Mouse (Mus musculus): ENCODE results near the gene Gm44503. TPM values are rescaled to one million over a fixed set of nuclear protein-coding genes. Genes with fewer than 3 reads are reported as not detected.

Gm44503 gene
- polyA plus RNA-seq, 1 experiment: not detected

DNA sequence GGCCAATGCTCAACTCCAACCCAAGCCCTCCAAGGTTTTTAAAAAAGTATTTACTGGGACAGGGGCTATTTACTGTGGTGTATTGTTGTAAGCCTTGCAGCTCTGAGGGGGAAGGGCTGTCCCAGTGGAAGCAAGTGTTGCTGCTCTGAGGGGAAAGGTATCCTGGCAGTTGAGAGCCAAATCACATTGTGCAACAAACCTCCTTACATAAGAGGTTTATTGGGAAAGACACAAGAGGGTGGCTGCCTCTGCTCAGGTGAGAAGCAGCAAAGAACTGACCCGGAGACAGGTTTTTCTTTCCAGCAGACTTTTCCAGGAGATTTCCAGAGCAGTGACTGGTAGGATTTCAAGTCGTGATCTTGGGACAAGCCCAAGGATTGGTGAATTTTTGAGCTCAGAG, 22.4 kb upstream of the Gm44503 start:
- no peak overlapping the region for H3K27ac ChIP-seq (ENCODE audit: insufficient read depth, low read depth, low read length)
- no peak overlapping the region for H3K4me3 ChIP-seq (ENCODE audit: insufficient read depth, low read length)
- no peaks in the 10 kb centered on the region for H3K4me1 ChIP-seq (ENCODE audit: control insufficient read depth, insufficient read depth, low read length)
- TF ChIP-seq POLR2A (IDR thresholded peaks at IDR 0.05; ENCODE audit: borderline replicate concordance, low read depth, low read length): no peak
- no peak for TF ChIP-seq CTCF (IDR thresholded peaks at IDR 0.05; ENCODE audit: low read depth, low read length)

- no peaks in the 10 kb centered on the region for H3K4me1 ChIP-seq (ENCODE audit: control insufficient read depth, insufficient read depth, low read length)
- TF ChIP-seq POLR2A (IDR thresholded peaks at IDR 0.05; ENCODE audit: borderline replicate concordance, low read depth, low read length): no peak
- TF ChIP-seq CTCF (IDR thresholded peaks at IDR 0.05; ENCODE audit: low read depth, low read length): no peak
- no peak overlapping the region for H3K27ac ChIP-seq (ENCODE audit: insufficient read depth, low read depth, low read length)
- H3K4me3 ChIP-seq (ENCODE audit: insufficient read depth, low read length): no peak overlapping the region
Observed at GRCm38 (mm10) chr9:72943424-72943823, 15.2 kb upstream of the Gm44503 start.

DNA sequence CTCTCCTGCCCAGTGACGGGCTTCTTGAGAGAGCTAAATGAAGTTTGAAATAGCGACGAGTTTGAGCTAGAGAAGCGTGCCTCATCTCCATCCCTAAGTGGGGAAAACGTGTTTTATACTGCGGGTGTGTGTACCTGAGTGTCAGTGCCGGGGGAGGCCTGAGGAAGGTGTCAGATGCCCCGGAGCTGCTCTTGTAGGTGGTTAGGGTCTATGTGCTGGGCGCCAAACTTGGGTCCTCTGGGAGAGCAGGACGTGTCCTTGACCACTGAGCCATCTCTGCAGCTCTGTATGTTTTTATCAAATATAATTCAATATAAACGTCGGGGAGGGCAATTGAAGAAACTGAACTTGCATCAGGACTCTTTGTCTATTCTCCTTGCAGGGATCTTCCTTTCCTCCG, 14.4 kb upstream of the Gm44503 start:
- Histone ChIP-seq H3K4me1 (ENCODE audit: control insufficient read depth, insufficient read depth, low read length) (no peaks in the 10 kb centered on the region), H3K27ac (ENCODE audit: insufficient read depth, low read depth, low read length) (no peak overlapping the region), H3K4me3 (ENCODE audit: insufficient read depth, low read length) (no peak overlapping the region)
- no peak for TF ChIP-seq POLR2A (IDR thresholded peaks at IDR 0.05; ENCODE audit: borderline replicate concordance, low read depth, low read length)
- no peak for TF ChIP-seq CTCF (IDR thresholded peaks at IDR 0.05; ENCODE audit: low read depth, low read length)

- H3K4me1 ChIP-seq (ENCODE audit: control insufficient read depth, insufficient read depth, low read length): no peaks in the 10 kb centered on the region
- no peak overlapping the region for H3K4me3 ChIP-seq (ENCODE audit: insufficient read depth, low read length)
- H3K27ac ChIP-seq (ENCODE audit: insufficient read depth, low read depth, low read length): no peak overlapping the region
- TF ChIP-seq CTCF (IDR thresholded peaks at IDR 0.05; ENCODE audit: low read depth, low read length): no peak
- TF ChIP-seq POLR2A (IDR thresholded peaks at IDR 0.05; ENCODE audit: borderline replicate concordance, low read depth, low read length): no peak
Observed at GRCm38 (mm10) chr9:72947010-72947409, 11.6 kb upstream of the Gm44503 start.

- TF ChIP-seq CTCF (IDR thresholded peaks at IDR 0.05; ENCODE audit: low read depth, low read length): no peak
- no peak for TF ChIP-seq POLR2A (IDR thresholded peaks at IDR 0.05; ENCODE audit: borderline replicate concordance, low read depth, low read length)
- H3K27ac ChIP-seq (ENCODE audit: insufficient read depth, low read depth, low read length): no peak overlapping the region
Observed at GRCm38 (mm10) chr9:72949572-72949971, 9.1 kb upstream of the Gm44503 start.

DNA sequence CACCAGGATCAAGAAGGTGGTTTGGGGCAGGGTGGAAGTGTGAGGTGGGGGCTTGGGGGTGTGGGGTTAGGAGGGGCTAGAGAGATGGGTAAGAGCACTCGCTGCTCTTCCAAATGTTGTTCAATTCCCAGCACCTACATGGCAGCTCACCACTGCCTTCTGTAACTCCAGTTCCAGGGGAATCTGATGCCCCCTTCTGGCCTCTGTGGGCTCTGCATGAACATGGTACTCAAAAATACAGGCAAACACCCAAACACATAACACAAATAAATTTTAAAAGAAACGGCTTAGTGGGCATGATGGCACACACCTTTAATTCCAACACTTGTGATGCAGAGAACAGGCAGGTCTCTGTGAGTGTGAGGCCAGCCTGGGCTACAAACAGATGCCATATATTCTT, 3.9 kb upstream of the Gm44503 start:
- H3K4me1 ChIP-seq (ENCODE audit: control insufficient read depth, insufficient read depth, low read length): peaks cover 4% of the 10 kb centered on the region
- no peak overlapping the region for H3K27ac ChIP-seq (ENCODE audit: insufficient read depth, low read depth, low read length)
- TF ChIP-seq CTCF (IDR thresholded peaks at IDR 0.05; ENCODE audit: low read depth, low read length) (no peak; the same call in 1 of the 2 replicates), POLR2A (IDR thresholded peaks at IDR 0.05; ENCODE audit: borderline replicate concordance, low read depth, low read length) (no peak)
- H3K4me3 ChIP-seq (ENCODE audit: insufficient read depth, low read length): no peak overlapping the region

More at GRCm38 (mm10) chr9:72949572-72949971, 9.1 kb upstream of the Gm44503 start:
- Histone ChIP-seq H3K4me3 (ENCODE audit: insufficient read depth, low read length) (no peak overlapping the region), H3K4me1 (ENCODE audit: control insufficient read depth, insufficient read depth, low read length) (no peaks in the 10 kb centered on the region)

- Histone ChIP-seq H3K27ac (ENCODE audit: insufficient read depth, low read depth, low read length) (no peak overlapping the region), H3K4me3 (ENCODE audit: insufficient read depth, low read length) (no peak overlapping the region), H3K4me1 (ENCODE audit: control insufficient read depth, insufficient read depth, low read length) (peaks cover 4% of the 10 kb centered on the region)
- peak; percentile 54 for TF ChIP-seq CTCF (IDR thresholded peaks at IDR 0.05; ENCODE audit: low read depth, low read length)
- no peak for TF ChIP-seq POLR2A (IDR thresholded peaks at IDR 0.05; ENCODE audit: borderline replicate concordance, low read depth, low read length)
Observed at GRCm38 (mm10) chr9:72955546-72955945, 3.1 kb upstream of the Gm44503 start.

DNA sequence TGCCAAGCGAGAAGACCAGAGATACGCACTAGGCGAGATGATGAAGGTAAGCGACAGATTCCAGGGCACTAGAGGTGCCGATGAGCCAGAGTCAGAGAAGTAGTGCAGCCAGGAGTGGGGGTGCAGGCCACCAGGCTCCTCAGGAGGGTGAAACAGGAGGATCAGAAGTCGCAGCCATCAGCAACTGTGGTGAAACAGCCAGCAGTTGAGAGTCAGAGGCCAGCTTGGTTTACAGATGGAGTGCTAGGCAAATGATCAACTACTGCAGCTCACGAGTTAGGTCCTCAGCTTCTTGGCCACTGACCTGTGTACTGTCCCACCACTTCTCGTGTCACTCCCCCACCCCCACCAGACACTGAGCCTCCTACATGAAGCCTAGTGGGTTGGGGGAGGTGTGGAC, 2.7 kb downstream of the Gm44503 start:
- H3K4me1 ChIP-seq (ENCODE audit: control insufficient read depth, insufficient read depth, low read length): peaks cover 22% of the 10 kb centered on the region
- H3K4me3 ChIP-seq (ENCODE audit: insufficient read depth, low read length): no peak overlapping the region
- no peak overlapping the region for H3K27ac ChIP-seq (ENCODE audit: insufficient read depth, low read depth, low read length)
- TF ChIP-seq CTCF (IDR thresholded peaks at IDR 0.05; ENCODE audit: low read depth, low read length) (no peak), POLR2A (IDR thresholded peaks at IDR 0.05; ENCODE audit: borderline replicate concordance, low read depth, low read length) (no peak)

DNA sequence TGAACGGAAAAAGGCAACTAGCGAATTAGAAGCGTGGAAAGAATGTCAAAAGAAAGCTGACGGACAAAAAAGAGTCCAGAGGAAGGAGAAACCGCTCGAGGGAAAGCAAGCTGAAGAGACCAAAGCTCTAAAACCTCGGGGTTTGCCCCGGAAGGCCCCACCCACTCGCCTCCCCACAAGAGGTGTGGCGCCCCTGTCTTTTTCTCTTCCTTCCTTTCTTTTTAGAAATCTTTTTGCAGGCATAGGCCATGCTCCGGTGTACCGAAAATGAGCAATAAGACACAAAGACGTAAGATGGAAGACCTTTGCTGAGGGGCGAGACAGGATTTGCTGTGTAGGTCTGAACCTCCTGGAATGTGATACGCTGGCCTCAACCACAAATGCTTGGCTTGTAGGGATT, 3.3 kb downstream of the Gm44503 start:
- no peak for TF ChIP-seq CTCF (IDR thresholded peaks at IDR 0.05; ENCODE audit: low read depth, low read length)
- TF ChIP-seq POLR2A (IDR thresholded peaks at IDR 0.05; ENCODE audit: borderline replicate concordance, low read depth, low read length): no peak
- H3K4me1 ChIP-seq (ENCODE audit: control insufficient read depth, insufficient read depth, low read length): peaks cover 22% of the 10 kb centered on the region
- H3K4me3 ChIP-seq (ENCODE audit: insufficient read depth, low read length): no peak overlapping the region
- no peak overlapping the region for H3K27ac ChIP-seq (ENCODE audit: insufficient read depth, low read depth, low read length)

- peak overlapping the region; percentile 52 for H3K27ac ChIP-seq (ENCODE audit: insufficient read depth, low read depth, low read length)
- H3K4me1 ChIP-seq (ENCODE audit: control insufficient read depth, insufficient read depth, low read length): peaks cover 21% of the 10 kb centered on the region
- H3K4me3 ChIP-seq (ENCODE audit: insufficient read depth, low read length): peak overlapping the region; percentile 29
- TF ChIP-seq CTCF (IDR thresholded peaks at IDR 0.05; ENCODE audit: low read depth, low read length) (peak; percentile 74), POLR2A (IDR thresholded peaks at IDR 0.05; ENCODE audit: borderline replicate concordance, low read depth, low read length) (no peak)
Observed at GRCm38 (mm10) chr9:72968349-72969061, 9.9 kb downstream of the Gm44503 start.
